Mouse (Mus musculus) limb, embryonic 13.5 days (tissue): ENCODE data around the gene Nkrf. TPM values are rescaled to one million over a fixed set of nuclear protein-coding genes. Genes with fewer than 3 reads are reported as not detected.
"Not testable (repeated sequence)": the region's sequence is repeated elsewhere in the genome, so short reads cannot be mapped to it uniquely, and the experiment has no call there.

Source experiments
- ATAC-seq: fragments of 200-750 bp; cut with Nextera tagmentation; 2 replicates; pipeline ENCODE4 v1.8.0; 2017; ENCODE audit warnings: low read depth, moderate number of reproducible peaks, moderate TSS enrichment; ENCODE audit not compliant: low FRiP score
- H3K27ac ChIP-seq: fragments of 300-500 bp; sonication (generic); 2 replicates; pipeline ENCODE4 v1.5.1; 2015; ENCODE audit warnings: inconsistent platforms, mild to moderate bottlenecking, moderate library complexity
- H3K27me3 ChIP-seq: fragments of 300-500 bp; sonication (generic); 2 replicates; pipeline ENCODE4 v1.6.1; 2015; ENCODE audit warnings: mild to moderate bottlenecking, inconsistent platforms
- H3K36me3 ChIP-seq: fragments of 300-500 bp; sonication (generic); 2 replicates; pipeline ENCODE4 v1.6.1; 2015; ENCODE audit warnings: inconsistent platforms, mild to moderate bottlenecking, moderate library complexity
- H3K4me1 ChIP-seq: fragments of 300-500 bp; sonication (generic); 2 replicates; pipeline ENCODE4 v1.6.1; 2015; ENCODE audit warnings: inconsistent platforms
- H3K4me2 ChIP-seq: fragments of 300-500 bp; sonication (generic); replicated peaks from 2 replicates; pipeline ENCODE4 v1.6.1; 2015; ENCODE audit warnings: inconsistent platforms, mild to moderate bottlenecking, moderate library complexity
- H3K4me3 ChIP-seq: fragments of 300-500 bp; sonication (generic); 2 replicates; pipeline ENCODE4 v1.5.1; 2015; ENCODE audit warnings: moderate library complexity, mild to moderate bottlenecking, inconsistent platforms
- H3K9ac ChIP-seq: fragments of 300-500 bp; sonication (generic); 2 replicates; pipeline ENCODE4 v1.6.1; 2015; ENCODE audit warnings: mild to moderate bottlenecking, inconsistent platforms
- H3K9me3 ChIP-seq: fragments of 300-500 bp; sonication (generic); 2 replicates; pipeline ENCODE4 v1.6.1; 2016; ENCODE audit warnings: inconsistent platforms
- WGBS: fragments of 180-500 bp; shearing (Covaris S2); methylation state at CpG from one replicate; pipeline ENCODE4 v1.1.7; 2015; 5-methylcytosine and 5-hydroxymethylcytosine counted together
- polyA plus RNA-seq: library from polyadenylated mRNA; unstranded; fragments of >200 nt; fragmentation: Nextera tagmentation; extraction: Ambion mirVana; gene quantifications from 2 replicates; pipeline ENCODE4 v1.2.1, GENCODE M21; 2015

The Nkrf gene
- polyA plus RNA-seq, 1 experiment from 2014 or later = 1.5 TPM

GRCm38 (mm10) chrX:36901655-36902054 is 1.0 kb downstream of the Nkrf start:
- Histone ChIP-seq H3K4me1 (0 out of 2 replicates have a peak, but pooled peaks cover 3% of the 10 kb centered on the region), H3K9me3 (no peaks in the 10 kb centered on the region), H3K9ac (peak overlapping the region; percentile 69; the same call in 1 of the 2 replicates), H3K4me3 (peak overlapping the region; percentile 56), H3K27me3 (no peaks in the 10 kb centered on the region), H3K27ac (no peak overlapping the region), H3K36me3 (no peaks in the 10 kb centered on the region), H3K4me2 (peak overlapping the region; percentile 72)
- ATAC-seq = no peak
- 36% methylated on average over 3 of the region's 3 CpGs for WGBS

- not testable (repeated sequence) for H3K9me3 ChIP-seq, H3K9ac ChIP-seq, ATAC-seq, H3K36me3 ChIP-seq, H3K27me3 ChIP-seq, H3K4me3 ChIP-seq, H3K4me2 ChIP-seq, H3K4me1 ChIP-seq, H3K27ac ChIP-seq
- WGBS = 31% methylated on average over 1 of the region's 1 CpGs
These were observed 3.8 kb downstream of the Nkrf start for GRCm38 (mm10) chrX:36898931-36899330.

- Histone ChIP-seq H3K4me1 (no peaks in the 10 kb centered on the region), H3K27ac (no peak overlapping the region), H3K9ac (no peak overlapping the region), H3K36me3 (peaks cover 13% of the 10 kb centered on the region), H3K4me2 (no peak overlapping the region), H3K4me3 (no peak overlapping the region), H3K9me3 (no peaks in the 10 kb centered on the region), H3K27me3 (no peaks in the 10 kb centered on the region)
- no peak for ATAC-seq
- 83% methylated on average over 1 of the region's 1 CpGs for WGBS
These were observed 18.0 kb downstream of the Nkrf start for GRCm38 (mm10) chrX:36884719-36885118.

- Histone ChIP-seq H3K36me3 (peaks cover 7% of the 10 kb centered on the region; the same call in 1 of the 2 replicates), H3K9ac (peak overlapping the region; percentile 77), H3K4me3 (peak overlapping the region; percentile 64), H3K9me3 (no peaks in the 10 kb centered on the region), H3K4me1 (peaks cover 4% of the 10 kb centered on the region), H3K27ac (peak overlapping the region; percentile 85), H3K4me2 (peak overlapping the region; percentile 70), H3K27me3 (no peaks in the 10 kb centered on the region; the same call in 1 of the 2 replicates)
- ATAC-seq = peak; percentile 57
- 7% methylated on average over 26 of the region's 36 CpGs for WGBS
These were observed 28.0 kb downstream of the Nkrf start for GRCm38 (mm10) chrX:36874704-36875128.

- H3K9me3 ChIP-seq = no peaks in the 10 kb centered on the region
- H3K4me2 ChIP-seq = peak overlapping the region; percentile 70
- peak overlapping the region; percentile 64 for H3K4me3 ChIP-seq
- H3K9ac ChIP-seq = peak overlapping the region; percentile 77
- H3K27ac ChIP-seq = peak overlapping the region; percentile 85
- peaks cover 4% of the 10 kb centered on the region for H3K4me1 ChIP-seq
- 8% methylated on average over 55 of the region's 57 CpGs for WGBS
- H3K36me3 ChIP-seq = peaks cover 7% of the 10 kb centered on the region; the same call in 1 of the 2 replicates
- peak; percentile 95 for ATAC-seq
- no peaks in the 10 kb centered on the region; the same call in 1 of the 2 replicates for H3K27me3 ChIP-seq
These were observed 28.5 kb downstream of the Nkrf start for GRCm38 (mm10) chrX:36874178-36874696.

- H3K9me3 ChIP-seq = no peaks in the 10 kb centered on the region
- H3K27me3 ChIP-seq = no peaks in the 10 kb centered on the region; the same call in 1 of the 2 replicates
- peak within 1 kb of the TSS; percentile 77 for H3K9ac ChIP-seq
- H3K4me1 ChIP-seq = peaks cover 4% of the 10 kb centered on the region
- whole genome bisulfite sequencing = 16% methylated on average over 8 of the region's 8 CpGs
- H3K27ac ChIP-seq = peak within 1 kb of the TSS; percentile 85
- peak; percentile 45 for ATAC-seq
- peak within 1 kb of the TSS; percentile 70 for H3K4me2 ChIP-seq
- peak within 1 kb of the TSS; percentile 64 for H3K4me3 ChIP-seq
- H3K36me3 ChIP-seq = peaks cover 7% of the 10 kb centered on the region; the same call in 1 of the 2 replicates
These were observed 28.9 kb downstream of the Nkrf start, which contains the start of the genes Ube2a and C330007P06Rik for GRCm38 (mm10) chrX:36873765-36874164. Gene Ube2a (plus strand): TSS chrX:36873900. Gene C330007P06Rik (minus strand): TSS chrX:36874111.

GRCm38 (mm10) chrX:36870372-36870771 is 32.3 kb downstream of the Nkrf start:
- Histone ChIP-seq H3K27me3 (no peaks in the 10 kb centered on the region; the same call in 1 of the 2 replicates), H3K36me3 (no peaks in the 10 kb centered on the region), H3K9me3 (no peaks in the 10 kb centered on the region), H3K4me3 (no peak overlapping the region), H3K4me1 (peaks cover 1% of the 10 kb centered on the region), H3K4me2 (no peak overlapping the region), H3K9ac (no peak overlapping the region), H3K27ac (no peak overlapping the region)
- ATAC-seq = no peak
- 69% methylated on average over 3 of the region's 3 CpGs for WGBS

- no peak overlapping the region for H3K27ac ChIP-seq
- WGBS = 59% methylated on average over 8 of the region's 8 CpGs
These were observed 37.9 kb downstream of the Nkrf start for GRCm38 (mm10) chrX:36864609-36865328.

GRCm38 (mm10) chrX:36863766-36864608 is 38.7 kb downstream of the Nkrf start:
- Histone ChIP-seq H3K4me3 (peak overlapping the region; percentile 46), H3K27me3 (no peaks in the 10 kb centered on the region), H3K4me1 (peaks cover 6% of the 10 kb centered on the region; the same call in 1 of the 2 replicates), H3K27ac (no peak overlapping the region), H3K9me3 (no peaks in the 10 kb centered on the region), H3K36me3 (no peaks in the 10 kb centered on the region), H3K4me2 (peak overlapping the region; percentile 61), H3K9ac (peak overlapping the region; percentile 59)
- WGBS = 18% methylated on average over 43 of the region's 44 CpGs
- peak; percentile 87 for ATAC-seq

More at GRCm38 (mm10) chrX:36864609-36865328, 37.9 kb downstream of the Nkrf start:
- H3K4me1 ChIP-seq = peaks cover 6% of the 10 kb centered on the region; the same call in 1 of the 2 replicates
- no peak overlapping the region for H3K9ac ChIP-seq
- H3K4me3 ChIP-seq = peak overlapping the region; percentile 46
- no peaks in the 10 kb centered on the region for H3K9me3 ChIP-seq
- H3K36me3 ChIP-seq = no peaks in the 10 kb centered on the region
- ATAC-seq = no peak; the same call in 1 of the 2 replicates
- H3K4me2 ChIP-seq = peak overlapping the region; percentile 44
- no peaks in the 10 kb centered on the region for H3K27me3 ChIP-seq

GRCm38 (mm10) chrX:36852631-36853030 is 50.1 kb downstream of the Nkrf start:
- Histone ChIP-seq H3K9me3 (no peaks in the 10 kb centered on the region), H3K27me3 (no peaks in the 10 kb centered on the region), H3K4me3 (no peak overlapping the region), H3K4me2 (no peak overlapping the region), H3K36me3 (no peaks in the 10 kb centered on the region; the same call in 1 of the 2 replicates), H3K27ac (no peak overlapping the region), H3K9ac (no peak overlapping the region), H3K4me1 (no peaks in the 10 kb centered on the region)
- WGBS = 81% methylated on average over 8 of the region's 8 CpGs
- ATAC-seq = no peak

- no peak for ATAC-seq
- Histone ChIP-seq H3K27me3 (no peaks in the 10 kb centered on the region), H3K9me3 (no peaks in the 10 kb centered on the region), H3K27ac (no peak overlapping the region), H3K36me3 (no peaks in the 10 kb centered on the region), H3K9ac (no peak overlapping the region), H3K4me3 (no peak overlapping the region), H3K4me1 (no peaks in the 10 kb centered on the region), H3K4me2 (no peak overlapping the region)
- 90% methylated on average over 1 of the region's 1 CpGs for whole genome bisulfite sequencing
These were observed 55.5 kb downstream of the Nkrf start for GRCm38 (mm10) chrX:36847152-36847551.
